Mouse (Mus musculus) erythroblast, embryonic 14.5 days (primary cell): ENCODE data around the gene Fbxw4.

Source experiments
- GATA1 ChIP-seq: IDR thresholded peaks from 2 replicates; pipeline ENCODE4 v1.6.1; 2012; ENCODE audit warnings: low read length, inconsistent platforms, mixed read lengths
- TAL1 ChIP-seq: IDR thresholded peaks from 3 replicates; pipeline ENCODE4 v1.6.1; 2012; ENCODE audit warnings: low read length, inconsistent platforms, mixed read lengths

GRCm38 (mm10) chr19:45592916-45593315, 67.2 kb downstream of the Fbxw4 start:
- TF ChIP-seq GATA1 (no peak), TAL1 (no peak)
